Comparison of ENCODE assay signal across 10 mouse cellular contexts in genomic region chr11:95609924-95610323, GRCm38 (mm10). TPM values are rescaled to one million over a fixed set of nuclear protein-coding genes. Genes with fewer than 3 reads are reported as not detected.
A peak's percentile ranks its signal among the peaks of the same experiment; 100 is the strongest.
DNase-seq lines count a peak whose midpoint lies in the region; ATAC-seq and TF ChIP-seq lines count a peak whose summit lies in the region.
"Had no signal": no experiment of that assay in that cellular context is flagged by ENCODE, and none has a peak within 500 bp of the region (broad histone marks: within the 10 kb centered on the region; RNA-seq: fewer than 3 reads in every experiment).

No protein-coding gene starts in this region.

- peak overlapping the region; percentile 44 for H3K4me2 ChIP-seq in forebrain, embryonic 12.5 days
- peak overlapping the region; percentile 56 for H3K4me2 ChIP-seq in intestine, postnatal 0 days (replicated peaks; ENCODE audit: low read depth)
- H3K4me2 ChIP-seq in neural tube, embryonic 15.5 days, result peak overlapping the region; percentile 51

- no peak for ATAC-seq in forebrain, embryonic 12.5 days (ENCODE audit: low FRiP score)
- ATAC-seq in intestine, postnatal 0 days, result no peak
- no peak for ATAC-seq in neural tube, embryonic 15.5 days (ENCODE audit: low FRiP score)
- no peak for ATAC-seq in inflammation-experienced regulatory T-cells, adult 6 months

- H3K27me3 ChIP-seq in forebrain, embryonic 12.5 days, result peaks cover 18% of the 10 kb centered on the region; the same call in 1 of the 2 replicates
- H3K27me3 ChIP-seq in intestine, postnatal 0 days (replicated peaks; ENCODE audit: control insufficient read depth, insufficient read depth, low read length), result no peaks in the 10 kb centered on the region; the same call in 1 of the 2 replicates
- H3K27me3 ChIP-seq in neural tube, embryonic 15.5 days (replicated peaks), result no peaks in the 10 kb centered on the region

- H3K36me3 ChIP-seq in forebrain, embryonic 12.5 days (replicated peaks), result no peaks in the 10 kb centered on the region
- H3K36me3 ChIP-seq in intestine, postnatal 0 days (ENCODE audit: control insufficient read depth, insufficient read depth), result no peaks in the 10 kb centered on the region
- no peaks in the 10 kb centered on the region for H3K36me3 ChIP-seq in neural tube, embryonic 15.5 days

- no peak overlapping the region for H3K27ac ChIP-seq in layer of hippocampus, adult 2 months
- no peak overlapping the region for H3K27ac ChIP-seq in forebrain, embryonic 12.5 days
- no peak overlapping the region for H3K27ac ChIP-seq in intestine, postnatal 0 days (ENCODE audit: low read depth, low read length)
- H3K27ac ChIP-seq in neural tube, embryonic 15.5 days (replicated peaks), result no peak overlapping the region

- DNase-seq in layer of hippocampus, adult 2 months (ENCODE audit: low spot score in 2 of 2), result no peak
- no peak for DNase-seq in layer of hippocampus, postnatal 10 days (ENCODE audit: low spot score in 2 of 2)
- DNase-seq in cerebellum, adult 9-11 months, result no peak
- DNase-seq in layer of hippocampus, adult 18-20 months (ENCODE audit: low spot score in 2 of 2), result no peak
- DNase-seq: kidney, adult 11 months; spleen, adult 18-20 months had no signal

- H3K9me3 ChIP-seq in forebrain, embryonic 12.5 days, result no peaks in the 10 kb centered on the region
- H3K9me3 ChIP-seq in intestine, postnatal 0 days (ENCODE audit: control insufficient read depth), result no peaks in the 10 kb centered on the region
- H3K9me3 ChIP-seq in neural tube, embryonic 15.5 days (replicated peaks), result no peaks in the 10 kb centered on the region

- no peak for TF ChIP-seq CTCF in layer of hippocampus, adult 2 months (conservative IDR thresholded peaks at IDR 0.05)
- TF ChIP-seq CTCF in intestine, postnatal 0 days (IDR thresholded peaks at IDR 0.05; ENCODE audit: low read depth), result no peak

- H3K4me1 ChIP-seq in forebrain, embryonic 12.5 days, result peaks cover 7% of the 10 kb centered on the region; the same call in 1 of the 2 replicates
- H3K4me1 ChIP-seq in intestine, postnatal 0 days (replicated peaks; ENCODE audit: control insufficient read depth, insufficient read depth, low read length), result no peaks in the 10 kb centered on the region
- H3K4me1 ChIP-seq in neural tube, embryonic 15.5 days, result peaks cover 19% of the 10 kb centered on the region

- 0 out of 2 replicates have a peak overlapping the region, but pooled peaks have one; percentile 21 for H3K9ac ChIP-seq in forebrain, embryonic 12.5 days
- no peak overlapping the region for H3K9ac ChIP-seq in intestine, postnatal 0 days (ENCODE audit: low read depth, low read length)
- H3K9ac ChIP-seq in neural tube, embryonic 15.5 days (replicated peaks), result 0 out of 2 replicates have a peak overlapping the region, but pooled peaks have one; percentile 23

- peak overlapping the region; percentile 33 for H3K4me3 ChIP-seq in layer of hippocampus, adult 2 months
- H3K4me3 ChIP-seq in forebrain, embryonic 12.5 days (replicated peaks), result no peak overlapping the region; the same call in 1 of the 2 replicates
- H3K4me3 ChIP-seq in intestine, postnatal 0 days (ENCODE audit: low read depth, low read length), result 0 out of 2 replicates have a peak overlapping the region, but pooled peaks have one; percentile 11
- H3K4me3 ChIP-seq in neural tube, embryonic 15.5 days (replicated peaks), result peak overlapping the region; percentile 19; the same call in 1 of the 2 replicates

- WGBS in forebrain, embryonic 12.5 days, result 55% methylated on average over 8 of the region's 8 CpGs
- WGBS in intestine, postnatal 0 days, result 44% methylated on average over 8 of the region's 8 CpGs
- WGBS in neural tube, embryonic 15.5 days, result 52% methylated on average over 8 of the region's 8 CpGs

RNA-seq across cellular contexts. Expression of gene Ngfr, which starts 22.4 kb away (rescaled TPM):
- 1 to 10 TPM; 1.3 TPM for total RNA-seq in layer of hippocampus, adult 2 months (2021)
- 1 to 10 TPM; 2.4 to 3.6 TPM for total RNA-seq in layer of hippocampus, postnatal 10 days (2021)
- polyA plus RNA-seq in forebrain, embryonic 12.5 days (2016; fragmentation: Nextera tagmentation; extraction: Ambion mirVana), result 10.5 and 10.9 TPM in 2 replicates
- 7.2 and 7.4 TPM in 2 replicates for polyA plus RNA-seq in intestine, postnatal 0 days (2015; fragmentation: Nextera tagmentation; extraction: Ambion mirVana)
- polyA plus RNA-seq in neural tube, embryonic 15.5 days (2015; fragmentation: Nextera tagmentation; extraction: Ambion mirVana), result 69.1 and 69.3 TPM in 2 replicates
- polyA plus RNA-seq in inflammation-experienced regulatory T-cells, adult 6 months (2017; shearing (Covaris generic)), result not detected
- total RNA-seq in layer of hippocampus, adult 18-20 months (2021), result 1 to 10 TPM; 1.8 to 1.9 TPM

RNA-seq across cellular contexts. Expression of gene Phb, which starts 56.8 kb away (rescaled TPM):
- total RNA-seq in layer of hippocampus, adult 2 months (2021), result 10 to 100 TPM; 96.3 to 97.5 TPM
- total RNA-seq in layer of hippocampus, postnatal 10 days (2021), result 100 to 1,000 TPM; 110 to 124 TPM
- polyA plus RNA-seq in forebrain, embryonic 12.5 days (2016; fragmentation: Nextera tagmentation; extraction: Ambion mirVana), result 169 and 182 TPM in 2 replicates
- 133 and 147 TPM in 2 replicates for polyA plus RNA-seq in intestine, postnatal 0 days (2015; fragmentation: Nextera tagmentation; extraction: Ambion mirVana)
- polyA plus RNA-seq in neural tube, embryonic 15.5 days (2015; fragmentation: Nextera tagmentation; extraction: Ambion mirVana), result 205 and 208 TPM in 2 replicates
- 100 to 1,000 TPM; 114 to 161 (median 126) TPM for polyA plus RNA-seq in inflammation-experienced regulatory T-cells, adult 6 months (2017; shearing (Covaris generic))
- total RNA-seq in layer of hippocampus, adult 18-20 months (2021), result 100 to 1,000 TPM in 1 of 2 experiments, 10 to 100 TPM in 1; 99.0 to 102 TPM
